Mouse (Mus musculus): ENCODE data around the gene Swap70. TPM values are rescaled to one million over a fixed set of nuclear protein-coding genes. Genes with fewer than 3 reads are reported as not detected.

Swap70 gene
- total RNA-seq, 2 experiments from 2014 or later = 11.6 to 12.2 TPM

- no peak overlapping the region for H3K27ac ChIP-seq
- H3K4me3 ChIP-seq = no peak overlapping the region
- TF ChIP-seq CTCF (IDR thresholded peaks at IDR 0.05) = no peak
- intact Hi-C loops (cut with DNase I) = no loop called here
- DNase-seq (ENCODE audit: extremely low spot score in 1 of 2, low spot score in 2 of 2) = no peak
Observed at GRCm38 (mm10) chr7:110315352-110315751, 93.8 kb downstream of the Swap70 start.

- Histone ChIP-seq H3K27ac (no peak overlapping the region), H3K4me3 (no peak overlapping the region)
- intact Hi-C loops (cut with DNase I) = no loop called here
- DNase-seq (ENCODE audit: extremely low spot score in 1 of 2, low spot score in 2 of 2) = no peak
- TF ChIP-seq CTCF (IDR thresholded peaks at IDR 0.05) = no peak
Observed at GRCm38 (mm10) chr7:110317412-110317811, 95.9 kb downstream of the Swap70 start.

GRCm38 (mm10) chr7:110318971-110319519 lies 97.5 kb downstream of the Swap70 start:
- no peak for DNase-seq (ENCODE audit: extremely low spot score in 1 of 2, low spot score in 2 of 2)
- TF ChIP-seq CTCF (IDR thresholded peaks at IDR 0.05) = no peak
- Histone ChIP-seq H3K27ac (no peak overlapping the region), H3K4me3 (no peak overlapping the region)
- intact Hi-C loops (cut with DNase I) = no loop called here

GRCm38 (mm10) chr7:110321106-110321505 lies 99.6 kb downstream of the Swap70 start:
- no peak for DNase-seq (ENCODE audit: extremely low spot score in 1 of 2, low spot score in 2 of 2)
- intact Hi-C loops (cut with DNase I) = no loop called here
- Histone ChIP-seq H3K27ac (no peak overlapping the region), H3K4me3 (no peak overlapping the region)
- no peak for TF ChIP-seq CTCF (IDR thresholded peaks at IDR 0.05)

GRCm38 (mm10) chr7:110324852-110325251 lies 103.3 kb downstream of the Swap70 start:
- no peak overlapping the region for H3K4me3 ChIP-seq
- DNase-seq (ENCODE audit: extremely low spot score in 1 of 2, low spot score in 2 of 2) = no peak
- intact Hi-C loops (cut with DNase I) = no loop called here
- no peak for TF ChIP-seq CTCF (IDR thresholded peaks at IDR 0.05)
- no peak overlapping the region for H3K27ac ChIP-seq

- H3K27ac ChIP-seq = no peak overlapping the region
- intact Hi-C loops (cut with DNase I) = no loop called here
- DNase-seq (ENCODE audit: extremely low spot score in 1 of 2, low spot score in 2 of 2) = no peak
- no peak for TF ChIP-seq CTCF (IDR thresholded peaks at IDR 0.05)
- no peak overlapping the region for H3K4me3 ChIP-seq
Observed at GRCm38 (mm10) chr7:110325381-110326110, 104.0 kb downstream of the Swap70 start.

Other genes with a start within 250 kb of the Swap70 start
- gene Tmem41b, start 234.8 kb upstream of the Swap70 start, total RNA-seq (2021) = 10 to 100 TPM; 44.7 to 49.9 TPM
- 100 to 1,000 TPM in 1 of 2 experiments, 10 to 100 TPM in 1; 97.9 to 105 TPM for gene Ipo7, start 203.4 kb upstream of the Swap70 start, total RNA-seq (2021)
- gene Zfp143, start 160.5 kb upstream of the Swap70 start, total RNA-seq (2021) = 10 to 100 TPM; 11.3 to 12.1 TPM
- 10 to 100 TPM; 25.8 to 27.0 TPM for gene Wee1, start 99.7 kb upstream of the Swap70 start, total RNA-seq (2021)